Comparison of ENCODE assay signal across 8 mouse cellular contexts in the genomic region with DNA sequence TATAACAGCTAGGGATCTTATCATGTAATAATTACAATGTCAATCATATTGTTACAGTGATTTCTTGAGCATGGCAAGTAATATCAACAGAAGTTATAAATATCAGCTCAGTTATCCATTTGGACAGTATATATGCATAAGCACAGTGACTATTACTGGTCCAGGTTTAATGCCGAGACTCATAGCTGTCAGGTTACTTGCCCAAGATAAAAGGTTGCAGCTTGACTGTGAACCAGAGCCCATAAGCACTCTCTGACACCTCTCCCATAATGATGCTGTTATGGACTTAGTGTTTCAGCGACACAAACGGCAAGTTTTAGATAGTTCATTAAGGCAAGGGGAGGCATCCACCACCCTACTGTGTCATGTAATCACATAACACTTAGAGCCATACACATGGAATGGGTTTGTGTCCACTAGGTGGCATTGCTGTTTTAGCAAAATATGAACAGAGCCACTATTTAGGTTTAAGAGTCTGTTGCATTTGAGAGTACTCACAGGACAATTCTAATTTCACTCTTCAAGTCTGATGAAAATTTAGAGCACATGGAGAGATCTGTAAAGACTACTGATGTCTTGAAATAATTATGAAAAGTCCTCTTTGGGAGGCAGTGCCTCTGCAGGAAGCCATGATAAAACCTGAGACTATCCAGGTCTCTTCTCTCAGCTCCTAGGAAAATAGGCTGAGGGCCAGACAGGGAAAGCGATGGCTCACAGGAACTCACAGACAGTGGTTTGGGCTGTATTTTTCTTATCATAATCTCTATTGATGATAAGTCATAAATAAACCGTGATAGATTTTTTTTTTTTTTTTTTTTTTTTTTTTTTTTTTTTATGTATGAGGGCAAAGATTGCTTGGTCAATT.
A peak's percentile ranks its signal among the peaks of the same experiment; 100 is the strongest.
DNase-seq lines count a peak whose midpoint lies in the region; ATAC-seq and TF ChIP-seq lines count a peak whose summit lies in the region.

No protein-coding gene starts in this region.

- no peak overlapping the region for H3K27ac ChIP-seq in hindbrain, embryonic 14.5 days

- no peak overlapping the region for H3K4me2 ChIP-seq in hindbrain, embryonic 14.5 days (replicated peaks)

- 0 out of 2 replicates have a peak, but pooled peaks cover 2% of the 10 kb centered on the region for H3K4me1 ChIP-seq in hindbrain, embryonic 14.5 days (replicated peaks; ENCODE audit: control insufficient read depth, insufficient read depth, low read length)
- no peaks in the 10 kb centered on the region for H3K4me1 ChIP-seq in lung, adult 2 months (ENCODE audit: control insufficient read depth, insufficient read depth, low read length)

- TF ChIP-seq POLR2A in lung, adult 2 months (IDR thresholded peaks at IDR 0.05; ENCODE audit: borderline replicate concordance, extremely low read depth, low read depth, low read length) = no peak

- TF ChIP-seq CTCF in lung, adult 2 months (IDR thresholded peaks at IDR 0.05; ENCODE audit: insufficient read depth, low read length) = 0 out of 2 replicates have a peak, but pooled peaks have one; percentile 0

- no peak overlapping the region for H3K9ac ChIP-seq in hindbrain, embryonic 14.5 days

- peak; percentile 86; the same call in 1 of the 2 replicates for ATAC-seq in hindbrain, embryonic 14.5 days (ENCODE audit: low FRiP score)

- H3K27me3 ChIP-seq in hindbrain, embryonic 14.5 days (ENCODE audit: control insufficient read depth, insufficient read depth, low read length) = no peaks in the 10 kb centered on the region

- H3K4me3 ChIP-seq in hindbrain, embryonic 14.5 days (replicated peaks; ENCODE audit: low read length) = no peak overlapping the region
- H3K4me3 ChIP-seq in lung, adult 2 months (replicated peaks; ENCODE audit: extremely low read depth, low read depth, low read length) = no peak overlapping the region

- 63% methylated on average over 5 of the region's 5 CpGs for WGBS in hindbrain, embryonic 14.5 days
- WGBS in lung, adult 2 months = 44% methylated on average over 5 of the region's 5 CpGs

- no peaks in the 10 kb centered on the region for H3K36me3 ChIP-seq in hindbrain, embryonic 14.5 days (replicated peaks; ENCODE audit: control insufficient read depth, insufficient read depth)

- H3K9me3 ChIP-seq in hindbrain, embryonic 14.5 days (ENCODE audit: control insufficient read depth, low read length) = no peaks in the 10 kb centered on the region

- peak; percentile 4 for DNase-seq in cerebellum, adult 8-10 months
- DNase-seq in cerebellum, adult 9-11 months = no peak
- DNase-seq in 3134 (ENCODE audit: extremely low read depth, insufficient read length, low spot score) = peak; percentile 2
- DNase-seq in c-Kit-positive CD71-positive TER-119-positive erythroid progenitor cells, embryonic 14.5 days (ENCODE audit: low spot score) = peak; percentile 0
- DNase-seq in hindbrain, embryonic 14.5 days (ENCODE audit: low spot score) = peak; percentile 82
- DNase-seq in lung, adult 2 months = no peak
- DNase-seq in right cerebral cortex, postnatal 14 days = peak; percentile 17
- no peak for DNase-seq in gastrocnemius, adult 8-10 months (ENCODE audit: low spot score in 2 of 2)

Comparison
In these comparisons a context has a peak if more than half of its experiments do, and no peak if none do; other contexts are left out.
1. DNase-seq: peak in cerebellum, adult 8-10 months (single experiment), 3134 (single experiment), c-Kit-positive CD71-positive TER-119-positive erythroid progenitor cells, embryonic 14.5 days (single experiment), hindbrain, embryonic 14.5 days (single experiment) and right cerebral cortex, postnatal 14 days (single experiment); none in cerebellum, adult 9-11 months (single experiment), lung, adult 2 months (single experiment) and gastrocnemius, adult 8-10 months (0 of 2).